Mouse (Mus musculus): ENCODE measurements at regions not wholly inside any gene's neighbourhood (a gene's known extent, or its start where the extent isn't known, plus 50 kb on each side); places are given as distances from the start of the nearest gene placed in this dataset.

DNA sequence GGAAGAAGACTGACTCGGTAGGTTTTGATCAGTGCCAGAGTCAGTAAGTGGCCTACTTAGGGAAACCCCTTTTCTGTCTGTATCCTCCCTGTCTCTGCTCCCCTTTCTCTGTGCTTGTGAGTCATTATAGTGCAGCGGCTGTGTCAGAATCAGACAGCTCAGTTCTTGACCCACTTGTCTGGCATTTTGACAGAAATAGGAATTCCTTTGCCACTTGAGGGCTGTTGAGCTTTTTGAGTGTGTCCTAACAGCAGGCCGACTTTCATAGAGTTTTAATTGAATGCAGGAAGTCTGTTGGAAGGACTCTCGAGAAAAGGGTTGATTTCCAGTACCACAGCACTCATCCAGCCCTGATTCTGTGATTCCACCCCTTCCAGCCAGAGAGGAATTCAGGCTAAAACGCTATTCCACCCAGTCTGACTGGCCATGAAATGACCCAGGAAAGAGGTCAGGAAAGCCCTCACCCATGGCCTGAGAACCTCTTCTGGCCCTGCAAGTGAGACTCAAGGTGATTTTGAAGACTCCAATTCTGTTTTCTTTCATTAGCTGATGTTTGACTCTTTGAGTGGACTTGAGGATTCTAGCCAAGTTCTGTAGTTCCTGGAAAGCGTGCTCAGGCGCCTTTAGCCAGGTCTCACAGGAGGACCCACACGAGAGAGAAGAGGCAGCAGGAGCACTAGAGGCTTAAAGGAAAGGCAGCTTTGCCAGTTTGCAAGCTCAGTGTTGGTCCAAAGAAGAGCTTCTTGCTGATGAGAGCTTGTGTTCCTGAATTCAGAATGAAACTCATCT, 95.6 kb upstream of the Opcml start:
- TF ChIP-seq POLR2A (IDR thresholded peaks at IDR 0.05; ENCODE audit: insufficient read length, low read depth) (no peak), MAX (IDR thresholded peaks at IDR 0.05; ENCODE audit: low read depth) (no peak)

Measured in myocyte (in vitro differentiated cells).